Mouse (Mus musculus) adrenal gland, postnatal 10 days (tissue): ENCODE data around the gene Itpk1. TPM values are rescaled to one million over a fixed set of nuclear protein-coding genes. Genes with fewer than 3 reads are reported as not detected.

Experiments
- DNase-seq: peaks from one replicate; pipeline ENCODE4 v3.0.0; 2021; ENCODE audit warnings: mixed read lengths
- total RNA-seq, 2 experiments: library from RNA; stranded (reverse); gene quantifications; 2 replicates each; pipeline ENCODE4 v1.2.3; 2021

Gene Itpk1
- total RNA-seq, 2 experiments from 2014 or later = 98.3 to 99.2 TPM

- DNase-seq = peak; percentile 79
Measured at GRCm38 (mm10) chr12:102691180-102691579, 13.6 kb downstream of the Itpk1 start.

- no peak for DNase-seq
Measured at GRCm38 (mm10) chr12:102689773-102690563, 14.8 kb downstream of the Itpk1 start.

GRCm38 (mm10) chr12:102686321-102686720, 18.4 kb downstream of the Itpk1 start:
- no peak for DNase-seq

- DNase-seq = no peak
Measured at GRCm38 (mm10) chr12:102685523-102685931, 19.2 kb downstream of the Itpk1 start.

- DNase-seq = no peak
Measured at GRCm38 (mm10) chr12:102684720-102685386, 19.9 kb downstream of the Itpk1 start.

- no peak for DNase-seq
Measured at GRCm38 (mm10) chr12:102683979-102684378, 20.8 kb downstream of the Itpk1 start.

GRCm38 (mm10) chr12:102683438-102683837, 21.3 kb downstream of the Itpk1 start:
- DNase-seq = no peak

- DNase-seq = peak; percentile 63
Measured at GRCm38 (mm10) chr12:102682722-102683299, 21.9 kb downstream of the Itpk1 start.

GRCm38 (mm10) chr12:102682085-102682484, 22.6 kb downstream of the Itpk1 start:
- DNase-seq = peak; percentile 78

- DNase-seq = peak; percentile 67
Measured at GRCm38 (mm10) chr12:102681590-102681989, 23.1 kb downstream of the Itpk1 start.

GRCm38 (mm10) chr12:102678820-102679219, 25.9 kb downstream of the Itpk1 start:
- peak; percentile 59 for DNase-seq

- DNase-seq = no peak
Measured at GRCm38 (mm10) chr12:102677089-102677488, 27.6 kb downstream of the Itpk1 start.

- no peak for DNase-seq
Measured at GRCm38 (mm10) chr12:102674556-102674955, 30.2 kb downstream of the Itpk1 start.

- no peak for DNase-seq
Measured at GRCm38 (mm10) chr12:102674123-102674522, 30.6 kb downstream of the Itpk1 start.

GRCm38 (mm10) chr12:102672857-102673839, 31.6 kb downstream of the Itpk1 start:
- no peak for DNase-seq

- DNase-seq = no peak
Measured at GRCm38 (mm10) chr12:102672176-102672575, 32.6 kb downstream of the Itpk1 start.

GRCm38 (mm10) chr12:102670848-102671247, 33.9 kb downstream of the Itpk1 start:
- DNase-seq = no peak

- no peak for DNase-seq
Measured at GRCm38 (mm10) chr12:102665465-102666202, 39.1 kb downstream of the Itpk1 start.

- DNase-seq = no peak
Measured at GRCm38 (mm10) chr12:102664052-102664448, 40.7 kb downstream of the Itpk1 start.

GRCm38 (mm10) chr12:102663349-102664051, 41.2 kb downstream of the Itpk1 start:
- no peak for DNase-seq

GRCm38 (mm10) chr12:102661772-102662171, 43.0 kb downstream of the Itpk1 start:
- DNase-seq = no peak
